Mouse (Mus musculus) limb, embryonic 10.5 days (tissue): ENCODE results near the gene S100a3. TPM values are rescaled to one million over a fixed set of nuclear protein-coding genes. Genes with fewer than 3 reads are reported as not detected.
A peak's percentile ranks its signal among the peaks of the same experiment; 100 is the strongest.

Source experiments
- DNase-seq: peaks from one replicate; pipeline ENCODE4 v3.0.0-alpha.2; 2017; ENCODE audit warnings: low spot score
- H3K27ac ChIP-seq: fragments of 300-500 bp; sonication (generic); 2 replicates; pipeline ENCODE4 v1.5.1; 2016; ENCODE audit warnings: mild to moderate bottlenecking
- H3K27me3 ChIP-seq: fragments of 300-500 bp; sonication (generic); 2 replicates; pipeline ENCODE4 v1.6.1; 2016; ENCODE audit warnings: low read depth, mild to moderate bottlenecking; ENCODE audit not compliant: poor library complexity, severe bottlenecking
- H3K36me3 ChIP-seq: fragments of 300-500 bp; sonication (generic); 2 replicates; pipeline ENCODE4 v1.6.1; 2016; ENCODE audit warnings: mild to moderate bottlenecking, moderate library complexity
- H3K4me1 ChIP-seq: fragments of 300-500 bp; sonication (generic); 2 replicates; pipeline ENCODE4 v1.6.1; 2016
- H3K4me3 ChIP-seq: fragments of 300-500 bp; sonication (generic); 2 replicates; pipeline ENCODE4 v1.5.1; 2016; ENCODE audit warnings: mild to moderate bottlenecking, moderate library complexity
- H3K9me3 ChIP-seq: fragments of 300-500 bp; sonication (generic); replicated peaks from 2 replicates; pipeline ENCODE4 v1.6.1; 2016; ENCODE audit warnings: mild to moderate bottlenecking
- WGBS: fragments of 180-500 bp; shearing (Covaris S2); methylation state at CpG from one replicate; pipeline ENCODE4 v1.1.7; 2016; 5-methylcytosine and 5-hydroxymethylcytosine counted together
- polyA plus RNA-seq: library from polyadenylated mRNA; unstranded; fragments of >200 nt; fragmentation: Nextera tagmentation; extraction: Ambion mirVana; gene quantifications from 2 replicates; pipeline ENCODE4 v1.2.1, GENCODE M21; 2016

S100a3 gene
- polyA plus RNA-seq, 1 experiment from 2014 or later, result not detected

GRCm38 (mm10) chr3:90597736-90598135 lies 37.4 kb downstream of the S100a3 start:
- H3K36me3 ChIP-seq, result no peaks in the 10 kb centered on the region
- peaks cover 5% of the 10 kb centered on the region; the same call in 1 of the 2 replicates for H3K4me1 ChIP-seq
- H3K27ac ChIP-seq, result no peak overlapping the region
- H3K4me3 ChIP-seq, result no peak overlapping the region
- 53% methylated on average over 6 of the region's 6 CpGs for WGBS
- no peaks in the 10 kb centered on the region for H3K27me3 ChIP-seq
- no peak for DNase-seq
- H3K9me3 ChIP-seq, result no peaks in the 10 kb centered on the region

DNA sequence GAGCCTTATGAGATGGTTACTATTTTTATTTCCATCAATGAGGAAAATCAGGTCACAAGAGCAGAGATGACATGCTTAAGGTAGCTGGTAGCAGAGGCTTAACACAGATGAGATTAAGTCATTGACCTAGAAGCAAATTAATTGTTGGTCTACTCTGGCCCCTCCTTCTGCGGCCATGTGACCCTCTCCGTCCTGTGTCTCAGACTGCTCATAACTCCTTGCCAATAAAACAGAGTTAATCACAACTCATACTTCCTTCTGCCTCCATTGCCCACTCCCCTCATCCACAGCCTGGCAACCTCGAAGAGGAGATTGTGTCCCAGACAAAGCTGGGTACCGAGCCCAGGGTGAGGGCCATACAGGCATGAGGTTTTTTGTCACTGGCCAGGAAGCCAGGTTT lies 37.8 kb downstream of the S100a3 start:
- Histone ChIP-seq H3K9me3 (no peaks in the 10 kb centered on the region), H3K27me3 (no peaks in the 10 kb centered on the region), H3K36me3 (no peaks in the 10 kb centered on the region), H3K27ac (no peak overlapping the region), H3K4me1 (peaks cover 6% of the 10 kb centered on the region), H3K4me3 (no peak overlapping the region)
- WGBS, result 85% methylated on average over 4 of the region's 4 CpGs
- no peak for DNase-seq

GRCm38 (mm10) chr3:90599401-90599800 lies 39.0 kb downstream of the S100a3 start:
- H3K27ac ChIP-seq, result no peak overlapping the region
- WGBS, result 86% methylated on average over 3 of the region's 3 CpGs
- peaks cover 18% of the 10 kb centered on the region for H3K4me1 ChIP-seq
- no peak for DNase-seq
- H3K27me3 ChIP-seq, result no peaks in the 10 kb centered on the region
- H3K9me3 ChIP-seq, result no peaks in the 10 kb centered on the region
- H3K36me3 ChIP-seq, result no peaks in the 10 kb centered on the region
- H3K4me3 ChIP-seq, result no peak overlapping the region

- H3K4me1 ChIP-seq, result peaks cover 24% of the 10 kb centered on the region
- no peak overlapping the region for H3K27ac ChIP-seq
- H3K27me3 ChIP-seq, result no peaks in the 10 kb centered on the region
- no peak for DNase-seq
- H3K4me3 ChIP-seq, result no peak overlapping the region
- no peaks in the 10 kb centered on the region for H3K9me3 ChIP-seq
- WGBS, result 68% methylated on average over 6 of the region's 6 CpGs
- no peaks in the 10 kb centered on the region for H3K36me3 ChIP-seq
Observed at GRCm38 (mm10) chr3:90600036-90600435, 39.7 kb downstream of the S100a3 start.

- no peaks in the 10 kb centered on the region for H3K9me3 ChIP-seq
- no peaks in the 10 kb centered on the region for H3K27me3 ChIP-seq
- H3K27ac ChIP-seq, result peak overlapping the region; percentile 32
- 77% methylated on average over 8 of the region's 8 CpGs for WGBS
- no peak for DNase-seq
- peaks cover 29% of the 10 kb centered on the region for H3K4me1 ChIP-seq
- H3K4me3 ChIP-seq, result no peak overlapping the region
- H3K36me3 ChIP-seq, result no peaks in the 10 kb centered on the region
Observed at GRCm38 (mm10) chr3:90600458-90601195, 40.2 kb downstream of the S100a3 start.

GRCm38 (mm10) chr3:90601486-90602110 lies 41.2 kb downstream of the S100a3 start, which contains the start of gene Gm42674:
Gene Gm42674 (plus strand): TSS chr3:90601904.
- H3K27ac ChIP-seq, result no peak within 1 kb of the TSS; the same call in 1 of the 2 replicates
- H3K36me3 ChIP-seq, result no peaks in the 10 kb centered on the region
- no peaks in the 10 kb centered on the region for H3K27me3 ChIP-seq
- no peak within 1 kb of the TSS for H3K4me3 ChIP-seq
- peaks cover 39% of the 10 kb centered on the region for H3K4me1 ChIP-seq
- no peaks in the 10 kb centered on the region for H3K9me3 ChIP-seq
- no peak for DNase-seq
- 89% methylated on average over 11 of the region's 11 CpGs for WGBS

DNA sequence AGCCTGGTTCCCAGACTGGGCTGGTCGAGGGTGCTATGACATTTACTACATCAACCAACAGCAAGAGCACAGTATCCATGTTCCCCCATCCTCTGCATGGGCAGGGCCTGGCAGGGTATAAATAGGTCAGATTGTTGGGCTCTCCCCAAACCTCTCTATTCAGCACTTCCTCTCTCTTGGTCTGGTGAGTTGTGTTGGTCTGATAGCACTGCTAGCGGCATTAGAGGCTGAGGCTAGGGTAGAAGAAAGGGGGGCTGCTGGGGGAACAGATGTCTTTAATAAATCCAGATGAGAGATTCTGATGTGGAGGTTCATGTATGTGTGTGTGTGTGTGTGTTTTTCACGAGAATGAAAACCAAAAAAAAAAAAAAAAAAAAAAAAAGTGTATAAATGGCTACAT lies 43.2 kb downstream of the S100a3 start, which contains the start of gene S100a4:
Gene S100a4 (plus strand): TSS at position 149 of the 400 bp plus-strand sequence.
- Histone ChIP-seq H3K9me3 (no peaks in the 10 kb centered on the region), H3K27me3 (no peaks in the 10 kb centered on the region), H3K36me3 (no peaks in the 10 kb centered on the region), H3K4me1 (peaks cover 39% of the 10 kb centered on the region), H3K4me3 (no peak within 1 kb of the TSS), H3K27ac (peak within 1 kb of the TSS; percentile 62)
- 48% methylated on average over 3 of the region's 3 CpGs for WGBS
- no peak for DNase-seq

DNA sequence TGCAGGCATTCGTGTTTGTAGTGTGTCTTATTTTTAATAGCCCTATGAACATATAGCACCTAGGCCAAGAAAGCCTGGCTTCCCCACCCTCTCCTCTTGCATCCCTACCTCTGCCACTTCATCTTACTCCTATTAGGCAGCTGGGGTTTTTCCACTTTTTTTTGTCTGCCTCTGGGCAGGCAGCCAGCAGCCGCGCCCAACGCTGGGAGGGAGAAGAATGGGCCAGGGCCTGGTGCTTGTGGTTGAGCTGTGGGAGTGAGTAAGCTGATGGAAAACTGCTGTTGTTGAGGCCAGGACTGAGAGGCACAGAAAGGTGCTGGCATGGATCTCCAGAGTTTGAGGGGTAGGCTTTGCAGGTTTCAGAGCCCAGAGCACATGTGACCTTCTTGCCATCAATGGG lies 44.0 kb downstream of the S100a3 start:
- Histone ChIP-seq H3K27ac (peak overlapping the region; percentile 62; the same call in 1 of the 2 replicates), H3K4me1 (peaks cover 39% of the 10 kb centered on the region), H3K27me3 (no peaks in the 10 kb centered on the region), H3K36me3 (no peaks in the 10 kb centered on the region), H3K9me3 (no peaks in the 10 kb centered on the region), H3K4me3 (no peak overlapping the region)
- WGBS, result 82% methylated on average over 4 of the region's 4 CpGs
- DNase-seq, result no peak

GRCm38 (mm10) chr3:90605049-90605448 lies 44.7 kb downstream of the S100a3 start:
- Histone ChIP-seq H3K27me3 (no peaks in the 10 kb centered on the region), H3K27ac (peak overlapping the region; percentile 62; the same call in 1 of the 2 replicates), H3K4me1 (peaks cover 35% of the 10 kb centered on the region), H3K4me3 (no peak overlapping the region), H3K9me3 (no peaks in the 10 kb centered on the region), H3K36me3 (no peaks in the 10 kb centered on the region)
- no peak for DNase-seq
- 87% methylated on average over 3 of the region's 3 CpGs for WGBS

- H3K36me3 ChIP-seq, result no peaks in the 10 kb centered on the region
- H3K27me3 ChIP-seq, result no peaks in the 10 kb centered on the region
- H3K4me1 ChIP-seq, result peaks cover 39% of the 10 kb centered on the region
- H3K4me3 ChIP-seq, result no peak overlapping the region
- no peak for DNase-seq
- 81% methylated on average over 2 of the region's 2 CpGs for WGBS
- H3K27ac ChIP-seq, result peak overlapping the region; percentile 63
- H3K9me3 ChIP-seq, result no peaks in the 10 kb centered on the region
Observed at GRCm38 (mm10) chr3:90605736-90606135, 45.4 kb downstream of the S100a3 start.

DNA sequence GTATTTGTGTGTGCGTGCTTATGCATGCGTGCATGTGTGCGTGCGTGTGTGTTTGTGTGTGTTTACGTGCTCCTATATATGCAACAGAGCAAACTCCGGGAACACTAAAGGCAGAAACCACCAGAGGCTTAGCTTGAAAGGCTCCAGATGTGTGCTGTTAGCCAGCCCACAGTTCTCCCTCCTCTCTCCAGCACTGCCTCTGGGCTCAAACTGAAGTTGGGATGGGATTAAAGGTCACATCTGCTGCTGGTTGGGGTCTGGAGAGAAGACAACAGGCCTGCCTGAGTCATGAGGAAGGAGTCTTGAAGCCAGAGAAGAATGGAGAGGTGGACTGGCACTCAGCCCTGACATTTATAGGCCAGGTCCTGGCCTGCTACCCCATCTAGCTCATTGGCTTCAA lies 45.8 kb downstream of the S100a3 start:
- Histone ChIP-seq H3K4me1 (peaks cover 43% of the 10 kb centered on the region), H3K27me3 (no peaks in the 10 kb centered on the region), H3K9me3 (no peaks in the 10 kb centered on the region), H3K36me3 (no peaks in the 10 kb centered on the region), H3K27ac (peak overlapping the region; percentile 63), H3K4me3 (no peak overlapping the region)
- WGBS, result 67% methylated on average over 6 of the region's 6 CpGs
- DNase-seq, result peak; percentile 59

- H3K27me3 ChIP-seq, result no peaks in the 10 kb centered on the region
- H3K4me1 ChIP-seq, result peaks cover 43% of the 10 kb centered on the region
- H3K27ac ChIP-seq, result no peak overlapping the region
- H3K9me3 ChIP-seq, result no peaks in the 10 kb centered on the region
- WGBS, result 88% methylated on average over 3 of the region's 3 CpGs
- no peak overlapping the region for H3K4me3 ChIP-seq
- DNase-seq, result no peak
- H3K36me3 ChIP-seq, result no peaks in the 10 kb centered on the region
Observed at GRCm38 (mm10) chr3:90607361-90607760, 47.0 kb downstream of the S100a3 start.

DNA sequence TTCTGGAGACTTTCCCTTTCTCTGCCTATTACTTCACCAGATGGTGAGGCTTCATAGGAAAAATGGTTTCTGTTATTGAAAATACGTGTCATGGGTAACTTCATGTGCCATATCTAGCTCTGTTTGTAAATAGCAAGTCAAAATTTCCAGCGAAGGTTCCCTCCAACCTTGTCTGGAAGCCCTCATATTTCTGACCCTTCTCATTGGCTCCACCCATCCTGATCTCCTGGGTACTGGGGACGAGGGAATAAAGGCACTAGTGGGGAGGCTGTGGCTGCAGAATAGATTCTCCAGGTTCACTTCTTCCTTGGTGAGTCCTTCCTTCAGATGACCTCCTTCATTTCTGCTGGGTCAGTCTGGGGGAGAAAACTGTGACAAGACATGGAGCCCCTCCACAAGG lies 47.8 kb downstream of the S100a3 start, which contains the start of gene S100a5:
Gene S100a5 (plus strand): TSS at position 301 of the 400 bp plus-strand sequence.
- Histone ChIP-seq H3K4me3 (no peak within 1 kb of the TSS), H3K27ac (no peak within 1 kb of the TSS), H3K4me1 (peaks cover 49% of the 10 kb centered on the region), H3K9me3 (no peaks in the 10 kb centered on the region), H3K27me3 (peaks cover 2% of the 10 kb centered on the region), H3K36me3 (no peaks in the 10 kb centered on the region)
- no peak for DNase-seq
- WGBS, result 75% methylated on average over 3 of the region's 3 CpGs
